In genomic region chr4:142044452-142044851, GRCm38 (mm10) we compare ENCODE assay signal across 14 mouse cellular contexts. TPM values are rescaled to one million over a fixed set of nuclear protein-coding genes. Genes with fewer than 3 reads are reported as not detected.
DNase-seq lines count a peak whose midpoint lies in the region; ATAC-seq and TF ChIP-seq lines count a peak whose summit lies in the region.
"Had no signal": no experiment of that assay in that cellular context is flagged by ENCODE, and none has a peak within 500 bp of the region (broad histone marks: within the 10 kb centered on the region; RNA-seq: fewer than 3 reads in every experiment).

No protein-coding gene starts in this region.

- H3K4me1 ChIP-seq in hindbrain, embryonic 15.5 days (replicated peaks), result no peaks in the 10 kb centered on the region
- H3K4me1 ChIP-seq in hindbrain, embryonic 13.5 days (replicated peaks), result 0 out of 2 replicates have a peak, but pooled peaks cover 4% of the 10 kb centered on the region
- peaks cover 3 to 42% of the 10 kb centered on the region in 2 experiments; a peak in 3 of 4 replicates for H3K4me1 ChIP-seq in CH12.LX (ENCODE audit: control insufficient read depth in 1 of 2, insufficient read depth in 2 of 2)
- peaks cover 49% of the 10 kb centered on the region for H3K4me1 ChIP-seq in limb, embryonic 10.5 days

- no peaks in the 10 kb centered on the region for H3K36me3 ChIP-seq in hindbrain, embryonic 15.5 days
- no peaks in the 10 kb centered on the region for H3K36me3 ChIP-seq in hindbrain, embryonic 13.5 days
- peaks cover 0 to 7% of the 10 kb centered on the region in 2 experiments for H3K36me3 ChIP-seq in CH12.LX (replicated peaks in 1 of 2; ENCODE audit: control insufficient read depth in 1 of 2, insufficient read depth in 1 of 2, low read length in 1 of 2)
- H3K36me3 ChIP-seq in limb, embryonic 10.5 days, result no peaks in the 10 kb centered on the region
- H3K36me3 ChIP-seq: forebrain, embryonic 12.5 days; liver, embryonic 15.5 days had no signal

- dilution Hi-C loops in CH12.LX (cut with MboI; ENCODE audit: extremely low pct_ligation_motif_present, extremely low pct_unique_long_range_greater_than_20kb, low sequenced_read_pairs), result no loop called here

- intact Hi-C loops in gastrocnemius, adult 2 months (cut with DNase I), result loop anchor here (5.0 kb wide), 1 partner anchor 38 kb away; the partner anchor contains the start of gene Tmem51
- intact Hi-C loops in gastrocnemius, postnatal 36 days (cut with DNase I), result no loop called here

- H3K9ac ChIP-seq in hindbrain, embryonic 15.5 days, result no peak overlapping the region
- no peak overlapping the region for H3K9ac ChIP-seq in hindbrain, embryonic 13.5 days
- no peak overlapping the region for H3K9ac ChIP-seq in CH12.LX (ENCODE audit: insufficient read depth, low read depth)
- H3K9ac ChIP-seq: forebrain, embryonic 12.5 days; liver, embryonic 15.5 days had no signal

- TF ChIP-seq CTCF in gastrocnemius, adult 2 months (IDR thresholded peaks at IDR 0.05), result no peak
- TF ChIP-seq CTCF in CH12.LX (conservative IDR thresholded peaks at IDR 0.05 in 1 of 2, IDR thresholded peaks at IDR 0.05 in 1 of 2; ENCODE audit: low read depth in 2 of 2, low read length in 2 of 2), result no peak

- WGBS in hindbrain, embryonic 15.5 days, result 75% methylated on average over 12 of the region's 12 CpGs
- 73% methylated on average over 12 of the region's 12 CpGs for WGBS in hindbrain, embryonic 13.5 days
- 58% methylated on average over 12 of the region's 12 CpGs for WGBS in limb, embryonic 10.5 days

- no peak for TF ChIP-seq EP300 in CH12.LX (IDR thresholded peaks at IDR 0.05; ENCODE audit: low read length)

- DNase-seq in gastrocnemius, adult 2 months, result peak; percentile 64
- no peak for DNase-seq in gastrocnemius, postnatal 36 days
- DNase-seq in CH12.LX (ENCODE audit: extremely low read depth), result peak; percentile 38
- no peak for DNase-seq in limb, embryonic 10.5 days (ENCODE audit: low spot score)
- DNase-seq in right cerebral cortex, postnatal 4 days, result no peak
- DNase-seq: adrenal gland, postnatal 14 days; spleen, adult 18-20 months; thymus, adult 18-20 months had no signal

- in situ Hi-C loops in CH12.LX (cut with MboI; ENCODE audit: low pct_ligation_motif_present, low pct_unique_long_range_greater_than_20kb, low sequenced_read_pairs), result no loop called here

- H3K27me3 ChIP-seq in hindbrain, embryonic 15.5 days, result no peaks in the 10 kb centered on the region
- H3K27me3 ChIP-seq in hindbrain, embryonic 13.5 days, result 0 out of 2 replicates have a peak, but pooled peaks cover 3% of the 10 kb centered on the region
- no peaks in the 10 kb centered on the region for H3K27me3 ChIP-seq in CH12.LX (replicated peaks)
- 0 out of 2 replicates have a peak, but pooled peaks cover 3% of the 10 kb centered on the region for H3K27me3 ChIP-seq in limb, embryonic 10.5 days (ENCODE audit: low read depth, poor library complexity, severe bottlenecking)
- H3K27me3 ChIP-seq: forebrain, embryonic 12.5 days had no signal

- no peak for TF ChIP-seq POLR2A in CH12.LX (IDR thresholded peaks at IDR 0.05; ENCODE audit: low read depth, low read length)

- H3K4me3 ChIP-seq in gastrocnemius, adult 2 months, result no peak overlapping the region
- H3K4me3 ChIP-seq in hindbrain, embryonic 15.5 days, result no peak overlapping the region
- no peak overlapping the region for H3K4me3 ChIP-seq in hindbrain, embryonic 13.5 days
- H3K4me3 ChIP-seq in CH12.LX (replicated peaks in 1 of 3; ENCODE audit: low read depth in 2 of 3, low read length in 2 of 3, poor library complexity in 1 of 3), result no peak overlapping the region
- no peak overlapping the region for H3K4me3 ChIP-seq in limb, embryonic 10.5 days
- H3K4me3 ChIP-seq: forebrain, embryonic 12.5 days; liver, embryonic 15.5 days had no signal

- no peak for TF ChIP-seq RAD21 in CH12.LX (IDR thresholded peaks at IDR 0.05; ENCODE audit: low read depth, low read length)

- H3K4me2 ChIP-seq in hindbrain, embryonic 15.5 days, result no peak overlapping the region
- H3K4me2 ChIP-seq in hindbrain, embryonic 13.5 days, result no peak overlapping the region
- no peak overlapping the region for H3K4me2 ChIP-seq in CH12.LX (ENCODE audit: insufficient read depth, low read depth, poor library complexity, severe bottlenecking)
- H3K4me2 ChIP-seq: forebrain, embryonic 12.5 days; liver, embryonic 15.5 days; midbrain, embryonic 11.5 days had no signal

- no peaks in the 10 kb centered on the region for H3K79me2 ChIP-seq in CH12.LX (replicated peaks; ENCODE audit: control insufficient read depth, extremely low read depth, insufficient read depth, poor library complexity, severe bottlenecking)

- peak overlapping the region; percentile 40 for H3K27ac ChIP-seq in gastrocnemius, adult 2 months
- no peak overlapping the region for H3K27ac ChIP-seq in hindbrain, embryonic 15.5 days (replicated peaks)
- H3K27ac ChIP-seq in hindbrain, embryonic 13.5 days, result no peak overlapping the region
- H3K27ac ChIP-seq in CH12.LX (ENCODE audit: insufficient read depth, low read depth), result no peak overlapping the region
- peak overlapping the region; percentile 51; the same call in 1 of the 2 replicates for H3K27ac ChIP-seq in limb, embryonic 10.5 days
- H3K27ac ChIP-seq: forebrain, embryonic 12.5 days; liver, embryonic 15.5 days had no signal

- ATAC-seq in hindbrain, embryonic 15.5 days (ENCODE audit: low FRiP score, low read depth), result peak; percentile 42; the same call in 1 of the 2 replicates
- ATAC-seq in hindbrain, embryonic 13.5 days (ENCODE audit: low FRiP score), result no peak
- ATAC-seq in megakaryocyte, adult 5-6 weeks (ENCODE audit: poor library complexity, severe bottlenecking), result no peak

- no peaks in the 10 kb centered on the region for H3K9me3 ChIP-seq in hindbrain, embryonic 15.5 days
- H3K9me3 ChIP-seq in hindbrain, embryonic 13.5 days, result no peaks in the 10 kb centered on the region
- no peaks in the 10 kb centered on the region for H3K9me3 ChIP-seq in CH12.LX (replicated peaks; ENCODE audit: low read length)
- H3K9me3 ChIP-seq in limb, embryonic 10.5 days (replicated peaks), result no peaks in the 10 kb centered on the region
- H3K9me3 ChIP-seq: forebrain, embryonic 12.5 days; liver, embryonic 15.5 days had no signal

TF ChIP-seq in CH12.LX, 34 proteins besides CTCF, POLR2A, EP300 and RAD21:
- TF ChIP-seq USF2 (conservative IDR thresholded peaks at IDR 0.05; ENCODE audit: low read depth, low read length) (no peak), RCOR1 (conservative IDR thresholded peaks at IDR 0.05; ENCODE audit: low read depth, low read length) (no peak), KAT2A (IDR thresholded peaks at IDR 0.05; ENCODE audit: insufficient replicate concordance, low read length) (no peak), TCF12 (IDR thresholded peaks at IDR 0.05; ENCODE audit: low read depth, low read length) (no peak), ETS1 (conservative IDR thresholded peaks at IDR 0.05; ENCODE audit: low read depth, low read length) (no peak)

RNA-seq across cellular contexts. Expression of gene Fhad1, which starts 29.6 kb away (rescaled TPM):
- total RNA-seq in gastrocnemius, adult 2 months (2021), result not detected
- total RNA-seq in gastrocnemius, postnatal 36 days (2021), result under 1 TPM; 0.13 to 0.35 TPM
- polyA plus RNA-seq in hindbrain, embryonic 15.5 days (2015; fragmentation: Nextera tagmentation; extraction: Ambion mirVana), result 4.1 and 5.3 TPM in 2 replicates
- 5.0 and 5.9 TPM in 2 replicates for polyA plus RNA-seq in hindbrain, embryonic 13.5 days (2015; fragmentation: Nextera tagmentation; extraction: Ambion mirVana)
- total RNA-seq in CH12.LX (2012; rRNA removed) (3.8 and 4.8 TPM in 2 replicates), CH12.LX (2014; rRNA removed) (5.3 and 5.5 TPM in 2 replicates)
- 8.6 and 10.1 TPM in 2 replicates for polyA plus RNA-seq in CH12.LX (2012; ENCODE audit: insufficient read length, low read depth)
- 0.19 and 0.24 TPM in 2 replicates for polyA plus RNA-seq in limb, embryonic 10.5 days (2016; fragmentation: Nextera tagmentation; extraction: Ambion mirVana)
- total RNA-seq in megakaryocyte, adult 5-6 weeks (2015), result 0.41 TPM in 1 of 2 replicates, not detected in the other
- 0.41 TPM in 1 of 2 replicates, not detected in the other for total RNA-seq in megakaryocyte, adult 5-6 weeks (2017)

RNA-seq across cellular contexts. Expression of gene Tmem51, which starts 39.7 kb away (rescaled TPM):
- under 1 TPM; 0.66 to 0.75 TPM for total RNA-seq in gastrocnemius, adult 2 months (2021)
- total RNA-seq in gastrocnemius, postnatal 36 days (2021), result 1 to 10 TPM; 1.1 to 1.2 TPM
- 8.0 and 8.3 TPM in 2 replicates for polyA plus RNA-seq in hindbrain, embryonic 15.5 days (2015; fragmentation: Nextera tagmentation; extraction: Ambion mirVana)
- 5.6 and 6.4 TPM in 2 replicates for polyA plus RNA-seq in hindbrain, embryonic 13.5 days (2015; fragmentation: Nextera tagmentation; extraction: Ambion mirVana)
- 1.1 and 1.4 TPM in 2 replicates for total RNA-seq in CH12.LX (2012; rRNA removed)
- 6.6 and 8.0 TPM in 2 replicates for total RNA-seq in CH12.LX (2014; rRNA removed)
- polyA plus RNA-seq in CH12.LX (2012; ENCODE audit: insufficient read length, low read depth), result 8.0 and 8.5 TPM in 2 replicates
- 7.0 and 10.8 TPM in 2 replicates for polyA plus RNA-seq in limb, embryonic 10.5 days (2016; fragmentation: Nextera tagmentation; extraction: Ambion mirVana)
- total RNA-seq in megakaryocyte, adult 5-6 weeks (2015), result 16.8 and 18.7 TPM in 2 replicates
- total RNA-seq in megakaryocyte, adult 5-6 weeks (2017), result 13.5 and 18.7 TPM in 2 replicates

Comparison
In these comparisons a context has a peak if more than half of its experiments do, and no peak if none do; other contexts are left out.
1. DNase-seq: peak in gastrocnemius, adult 2 months (single experiment) and CH12.LX (single experiment); none in gastrocnemius, postnatal 36 days (0 of 2), limb, embryonic 10.5 days (single experiment) and right cerebral cortex, postnatal 4 days (single experiment).
2. H3K27ac ChIP-seq: peak in gastrocnemius, adult 2 months (single experiment) and limb, embryonic 10.5 days (single experiment); none in hindbrain, embryonic 15.5 days (single experiment), hindbrain, embryonic 13.5 days (single experiment) and CH12.LX (single experiment).